Mouse (Mus musculus): ENCODE measurements around the gene Iqcc. TPM values are rescaled to one million over a fixed set of nuclear protein-coding genes. Genes with fewer than 3 reads are reported as not detected.

Iqcc gene
- polyA plus RNA-seq, 1 experiment: 17.0 TPM

- peak overlapping the region; percentile 71 for H3K27ac ChIP-seq (ENCODE audit: insufficient read depth, low read depth, low read length)
- H3K4me1 ChIP-seq (ENCODE audit: control insufficient read depth, insufficient read depth, insufficient read length, low read length): no peaks in the 10 kb centered on the region
- peak overlapping the region; percentile 56 for H3K4me3 ChIP-seq (ENCODE audit: low read depth, low read length)
- H3K27me3 ChIP-seq (ENCODE audit: control insufficient read depth, insufficient read depth, low read length): no peaks in the 10 kb centered on the region
- no peaks in the 10 kb centered on the region for H3K36me3 ChIP-seq (ENCODE audit: control insufficient read depth, insufficient read depth, low read length)
- TF ChIP-seq POLR2A (IDR thresholded peaks at IDR 0.05; ENCODE audit: low read depth, low read length) (no peak), CTCF (IDR thresholded peaks at IDR 0.05; ENCODE audit: extremely low read depth, insufficient read length, insufficient replicate concordance, low read depth, low read length) (no peak)
- WGBS: 98% methylated on average over 4 of the region's 4 CpGs
Observed at GRCm38 (mm10) chr4:129573093-129573370, 45.9 kb downstream of the Iqcc start.

- WGBS: 74% methylated on average over 13 of the region's 13 CpGs
- Histone ChIP-seq H3K36me3 (ENCODE audit: control insufficient read depth, insufficient read depth, low read length) (no peaks in the 10 kb centered on the region), H3K27ac (ENCODE audit: insufficient read depth, low read depth, low read length) (peak overlapping the region; percentile 71; the same call in 1 of the 2 replicates), H3K4me1 (ENCODE audit: control insufficient read depth, insufficient read depth, insufficient read length, low read length) (no peaks in the 10 kb centered on the region), H3K27me3 (ENCODE audit: control insufficient read depth, insufficient read depth, low read length) (no peaks in the 10 kb centered on the region), H3K4me3 (ENCODE audit: low read depth, low read length) (peak overlapping the region; percentile 56)
- TF ChIP-seq CTCF (IDR thresholded peaks at IDR 0.05; ENCODE audit: extremely low read depth, insufficient read length, insufficient replicate concordance, low read depth, low read length) (no peak), POLR2A (IDR thresholded peaks at IDR 0.05; ENCODE audit: low read depth, low read length) (no peak)
Observed at GRCm38 (mm10) chr4:129572236-129573092, 46.4 kb downstream of the Iqcc start.

DNA sequence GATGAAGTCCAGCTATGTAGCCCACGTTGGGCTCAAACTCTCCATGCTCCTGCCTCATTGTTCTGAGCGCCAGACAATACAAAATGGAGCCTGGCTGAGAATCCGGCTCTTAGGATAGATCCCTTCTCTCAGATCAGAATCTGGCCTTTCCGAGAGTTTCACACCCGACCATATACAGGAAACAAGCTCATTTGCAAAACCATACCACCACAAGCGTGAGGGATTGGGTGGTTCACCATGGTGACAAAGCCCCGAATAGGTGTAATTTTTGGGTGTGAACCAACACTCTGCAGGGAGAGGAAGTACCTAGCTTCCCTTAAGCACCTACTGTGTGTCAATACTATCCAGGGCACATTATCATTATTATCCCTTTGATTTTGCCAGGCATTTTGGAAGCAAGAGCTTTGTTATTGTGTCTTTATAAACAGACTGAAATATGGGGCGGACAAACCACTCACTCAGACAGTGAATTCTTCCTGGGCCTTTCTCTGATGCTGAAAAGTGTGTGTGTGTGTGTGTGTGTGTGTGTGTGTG lies 47.3 kb downstream of the Iqcc start:
- Histone ChIP-seq H3K4me1 (ENCODE audit: control insufficient read depth, insufficient read depth, insufficient read length, low read length) (no peaks in the 10 kb centered on the region), H3K4me3 (ENCODE audit: low read depth, low read length) (no peak overlapping the region; the same call in 1 of the 2 replicates), H3K36me3 (ENCODE audit: control insufficient read depth, insufficient read depth, low read length) (no peaks in the 10 kb centered on the region), H3K27me3 (ENCODE audit: control insufficient read depth, insufficient read depth, low read length) (no peaks in the 10 kb centered on the region), H3K27ac (ENCODE audit: insufficient read depth, low read depth, low read length) (peak overlapping the region; percentile 28; the same call in 1 of the 2 replicates)
- TF ChIP-seq CTCF (IDR thresholded peaks at IDR 0.05; ENCODE audit: extremely low read depth, insufficient read length, insufficient replicate concordance, low read depth, low read length) (no peak), POLR2A (IDR thresholded peaks at IDR 0.05; ENCODE audit: low read depth, low read length) (no peak)
- 71% methylated on average over 8 of the region's 8 CpGs for WGBS

GRCm38 (mm10) chr4:129570028-129570427 lies 48.9 kb downstream of the Iqcc start:
- 73% methylated on average over 6 of the region's 6 CpGs for WGBS

DNA sequence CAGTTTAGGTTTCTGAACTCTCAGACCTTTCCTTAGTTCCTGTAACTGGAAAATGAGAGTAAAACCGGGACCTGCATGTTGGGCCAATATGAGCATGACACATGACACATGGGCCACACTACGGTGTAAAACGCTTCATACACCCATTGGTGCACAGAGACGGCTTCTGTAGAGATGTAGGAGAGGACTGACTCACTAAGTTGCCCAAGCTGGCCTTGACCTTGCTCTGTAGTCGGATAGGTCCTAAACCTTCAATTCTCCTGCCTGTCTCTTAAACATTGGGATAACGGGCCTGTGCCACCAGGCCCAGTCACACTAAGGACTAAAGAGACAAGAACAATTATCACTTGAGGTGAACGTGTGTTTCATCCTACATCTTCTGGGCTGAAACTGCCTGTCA lies 50.5 kb downstream of the Iqcc start:
- TF ChIP-seq CTCF (IDR thresholded peaks at IDR 0.05; ENCODE audit: extremely low read depth, insufficient read length, insufficient replicate concordance, low read depth, low read length) (no peak), POLR2A (IDR thresholded peaks at IDR 0.05; ENCODE audit: low read depth, low read length) (no peak)
- H3K4me1 ChIP-seq (ENCODE audit: control insufficient read depth, insufficient read depth, insufficient read length, low read length): peaks cover 6% of the 10 kb centered on the region; the same call in 1 of the 2 replicates
- no peaks in the 10 kb centered on the region for H3K36me3 ChIP-seq (ENCODE audit: control insufficient read depth, insufficient read depth, low read length)
- H3K27me3 ChIP-seq (ENCODE audit: control insufficient read depth, insufficient read depth, low read length): no peaks in the 10 kb centered on the region
- 88% methylated on average over 7 of the region's 7 CpGs for WGBS
- H3K4me3 ChIP-seq (ENCODE audit: low read depth, low read length): no peak overlapping the region
- H3K27ac ChIP-seq (ENCODE audit: insufficient read depth, low read depth, low read length): no peak overlapping the region

More at GRCm38 (mm10) chr4:129570028-129570427, 48.9 kb downstream of the Iqcc start:
- no peak overlapping the region for H3K27ac ChIP-seq (ENCODE audit: insufficient read depth, low read depth, low read length)
- no peak overlapping the region for H3K4me3 ChIP-seq (ENCODE audit: low read depth, low read length)
- no peak for TF ChIP-seq CTCF (IDR thresholded peaks at IDR 0.05; ENCODE audit: extremely low read depth, insufficient read length, insufficient replicate concordance, low read depth, low read length)
- TF ChIP-seq POLR2A (IDR thresholded peaks at IDR 0.05; ENCODE audit: low read depth, low read length): no peak
- H3K27me3 ChIP-seq (ENCODE audit: control insufficient read depth, insufficient read depth, low read length): no peaks in the 10 kb centered on the region
- no peaks in the 10 kb centered on the region for H3K4me1 ChIP-seq (ENCODE audit: control insufficient read depth, insufficient read depth, insufficient read length, low read length)
- no peaks in the 10 kb centered on the region for H3K36me3 ChIP-seq (ENCODE audit: control insufficient read depth, insufficient read depth, low read length)

GRCm38 (mm10) chr4:129565139-129565538 lies 53.8 kb downstream of the Iqcc start:
- no peaks in the 10 kb centered on the region for H3K27me3 ChIP-seq (ENCODE audit: control insufficient read depth, insufficient read depth, low read length)
- H3K4me3 ChIP-seq (ENCODE audit: low read depth, low read length): no peak overlapping the region
- TF ChIP-seq CTCF (IDR thresholded peaks at IDR 0.05; ENCODE audit: extremely low read depth, insufficient read length, insufficient replicate concordance, low read depth, low read length) (no peak), POLR2A (IDR thresholded peaks at IDR 0.05; ENCODE audit: low read depth, low read length) (no peak)
- H3K36me3 ChIP-seq (ENCODE audit: control insufficient read depth, insufficient read depth, low read length): no peaks in the 10 kb centered on the region
- H3K27ac ChIP-seq (ENCODE audit: insufficient read depth, low read depth, low read length): no peak overlapping the region
- H3K4me1 ChIP-seq (ENCODE audit: control insufficient read depth, insufficient read depth, insufficient read length, low read length): peaks cover 6% of the 10 kb centered on the region; the same call in 1 of the 2 replicates
- WGBS: 64% methylated on average over 6 of the region's 6 CpGs

Other genes starting within 250 kb of the Iqcc start
- gene Zbtb8a, start 241.0 kb downstream of the Iqcc start, polyA plus RNA-seq (2012; rRNA removed): 2.3 and 5.0 TPM in 2 replicates
- 0.05 TPM in 1 of 2 replicates, not detected in the other for gene Zbtb8b, start 178.2 kb downstream of the Iqcc start, polyA plus RNA-seq (2012; rRNA removed)
- gene Bsdc1, start 157.5 kb downstream of the Iqcc start, polyA plus RNA-seq (2012; rRNA removed): 13.9 and 24.5 TPM in 2 replicates
- not detected in 2 replicates for gene Tssk3, start 128.1 kb downstream of the Iqcc start, polyA plus RNA-seq (2012; rRNA removed)
- not detected in 2 replicates for gene Fam229a, start 127.9 kb downstream of the Iqcc start, polyA plus RNA-seq (2012; rRNA removed)
- 7.7 and 37.3 TPM in 2 replicates for gene Marcksl1, start 105.5 kb downstream of the Iqcc start, polyA plus RNA-seq (2012; rRNA removed)
- 13.7 and 31.1 TPM in 2 replicates for gene Hdac1, start 76.4 kb downstream of the Iqcc start, polyA plus RNA-seq (2012; rRNA removed)
- 8.3 and 15.0 TPM in 2 replicates for gene Lck, start 45.5 kb downstream of the Iqcc start, polyA plus RNA-seq (2012; rRNA removed)
- 0.65 and 1.3 TPM in 2 replicates for gene Fam167b, start 40.5 kb downstream of the Iqcc start, polyA plus RNA-seq (2012; rRNA removed)
- gene Eif3i, start 18.5 kb downstream of the Iqcc start, polyA plus RNA-seq (2012; rRNA removed): 171 and 202 TPM in 2 replicates
- gene Tmem234, start 18.4 kb downstream of the Iqcc start, polyA plus RNA-seq (2012; rRNA removed): 77.1 and 132 TPM in 2 replicates
- 0.15 and 1.6 TPM in 2 replicates for gene Dcdc2b, start 4.8 kb downstream of the Iqcc start, polyA plus RNA-seq (2012; rRNA removed)
- gene Ccdc28b, start 4.8 kb upstream of the Iqcc start, polyA plus RNA-seq (2012; rRNA removed): 5.2 and 7.2 TPM in 2 replicates
- 8.1 and 11.4 TPM in 2 replicates for gene Txlna, start 22.0 kb upstream of the Iqcc start, polyA plus RNA-seq (2012; rRNA removed)
- gene Kpna6, start 53.7 kb upstream of the Iqcc start, polyA plus RNA-seq (2012; rRNA removed): 8.5 and 10.9 TPM in 2 replicates
- 11.2 and 21.4 TPM in 2 replicates for gene Tmem39b, start 77.7 kb upstream of the Iqcc start, polyA plus RNA-seq (2012; rRNA removed)
- 29.4 and 58.7 TPM in 2 replicates for gene Khdrbs1, start 123.2 kb upstream of the Iqcc start, polyA plus RNA-seq (2012; rRNA removed)
- 8.9 and 21.1 TPM in 2 replicates for gene Ptp4a2, start 192.1 kb upstream of the Iqcc start, polyA plus RNA-seq (2012; rRNA removed)